Mouse (Mus musculus) forebrain, embryonic 11.5 days (tissue): ENCODE data around the gene Htr5a. TPM values are rescaled to one million over a fixed set of nuclear protein-coding genes. Genes with fewer than 3 reads are reported as not detected.

Experiments used
- polyA plus RNA-seq: library from polyadenylated mRNA; unstranded; fragments of >200 nt; fragmentation: Nextera tagmentation; extraction: Ambion mirVana; gene quantifications from 2 replicates; pipeline ENCODE4 v1.2.1, GENCODE M21; 2014

The Htr5a gene
- polyA plus RNA-seq, 1 experiment from 2014 or later: not detected

Other genes with a start within 250 kb of the Htr5a start
- gene Paxip1, start 50.5 kb upstream of the Htr5a start, polyA plus RNA-seq: 66.8 and 71.3 TPM in 2 replicates
- 102 and 103 TPM in 2 replicates for gene Insig1, start 229.2 kb downstream of the Htr5a start, polyA plus RNA-seq